Mouse (Mus musculus): ENCODE results near the gene Tbc1d22b. TPM values are rescaled to one million over a fixed set of nuclear protein-coding genes. Genes with fewer than 3 reads are reported as not detected.

The Tbc1d22b gene
- total RNA-seq, 2 experiments from 2014 or later, result 43.2 to 45.2 TPM

GRCm38 (mm10) chr17:29632312-29632711 lies 82.7 kb downstream of the Tbc1d22b start:
- intact Hi-C loops (cut with DNase I), result no loop called here
- DNase-seq (ENCODE audit: low spot score in 2 of 2), result no peak

DNA sequence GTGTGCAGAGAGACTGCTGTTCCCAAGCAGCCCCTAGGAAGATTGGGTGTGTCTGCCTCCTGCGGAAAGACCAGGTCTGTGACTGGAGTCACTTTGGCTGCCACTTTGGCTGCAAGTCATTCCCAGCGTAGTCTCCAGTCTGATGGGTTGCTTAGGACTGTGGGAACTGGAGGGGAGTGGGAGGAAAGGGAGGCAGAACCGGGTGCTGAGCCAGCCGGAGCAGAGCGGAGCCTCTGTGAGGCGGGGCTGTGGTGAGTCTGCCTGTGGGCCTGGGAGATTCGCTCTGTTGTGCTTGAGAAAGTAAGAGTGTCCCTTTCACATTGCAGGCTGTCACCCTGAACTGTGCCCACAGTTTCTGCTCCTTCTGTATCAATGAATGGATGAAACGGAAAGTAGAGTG lies 85.9 kb downstream of the Tbc1d22b start:
- DNase-seq (ENCODE audit: low spot score in 2 of 2), result peak in 1 of 2 experiments; percentile 27
- intact Hi-C loops (cut with DNase I), result no loop called here

DNA sequence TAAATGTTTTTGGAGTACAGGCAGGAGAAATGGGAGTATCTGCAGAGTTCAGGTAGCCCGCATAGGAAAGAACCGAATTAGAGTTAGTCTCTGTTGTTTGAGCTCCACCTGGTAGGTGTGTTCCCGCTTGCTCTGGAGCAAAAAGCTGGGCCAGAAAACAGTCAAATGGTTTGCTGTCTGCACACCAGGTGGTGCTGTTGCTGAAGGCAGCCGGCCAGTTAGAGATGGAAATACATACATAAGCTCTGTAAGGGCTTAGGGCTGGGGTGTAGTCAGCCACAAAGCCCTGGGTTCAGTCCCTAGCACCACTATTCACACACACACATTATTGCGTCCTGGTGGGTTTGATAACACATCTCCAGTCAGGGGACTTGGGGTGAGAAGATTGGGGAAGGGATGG lies 86.5 kb downstream of the Tbc1d22b start:
- intact Hi-C loops (cut with DNase I), result no loop called here
- DNase-seq (ENCODE audit: low spot score in 2 of 2), result peak; percentile 32 to 35

DNA sequence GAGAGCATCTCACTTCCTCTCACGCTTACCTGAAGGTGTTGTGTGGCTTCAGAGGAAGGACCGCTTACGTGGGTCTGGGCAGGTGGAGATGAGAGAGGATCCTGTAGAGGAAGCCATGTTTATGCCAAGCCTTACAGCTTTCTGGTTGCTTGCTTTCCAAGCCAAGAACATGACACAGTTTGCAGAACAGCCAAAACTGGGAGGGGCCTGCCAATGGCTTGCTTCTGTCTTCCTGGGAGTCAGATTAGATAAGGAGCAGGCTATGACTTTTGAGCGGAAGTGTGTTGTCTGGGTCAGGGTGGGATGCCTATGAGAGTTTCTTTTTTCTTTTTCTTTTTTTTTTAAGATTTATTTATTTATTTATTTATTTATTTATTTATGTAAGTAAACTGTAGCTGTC lies 87.8 kb downstream of the Tbc1d22b start:
- intact Hi-C loops (cut with DNase I), result no loop called here
- no peak for DNase-seq (ENCODE audit: low spot score in 2 of 2)

GRCm38 (mm10) chr17:29637895-29638294 lies 88.3 kb downstream of the Tbc1d22b start:
- intact Hi-C loops (cut with DNase I), result no loop called here
- no peak for DNase-seq (ENCODE audit: low spot score in 2 of 2)

- intact Hi-C loops (cut with DNase I), result no loop called here
- no peak for DNase-seq (ENCODE audit: low spot score in 2 of 2)
Observed at GRCm38 (mm10) chr17:29640971-29641370, 91.4 kb downstream of the Tbc1d22b start.

GRCm38 (mm10) chr17:29642219-29642618 lies 92.6 kb downstream of the Tbc1d22b start:
- intact Hi-C loops (cut with DNase I), result no loop called here
- no peak for DNase-seq (ENCODE audit: low spot score in 2 of 2)

Small RNA genes within 50 kb of the gene (microRNA-seq; reads per million reads assigned to microRNA genes)
- gene Mir7667, result not detected

Other genes with a start within 250 kb of the Tbc1d22b start
- 1 to 10 TPM; 1.1 to 1.3 TPM for gene Pi16, start 232.1 kb upstream of the Tbc1d22b start, total RNA-seq (2021)
- gene Mtch1, start 201.9 kb upstream of the Tbc1d22b start, total RNA-seq (2021), result 100 to 1,000 TPM; 492 to 581 TPM
- 1 to 10 TPM; 5.6 to 7.0 TPM for gene Fgd2, start 188.9 kb upstream of the Tbc1d22b start, total RNA-seq (2021)
- 1 to 10 TPM; 6.0 to 7.1 TPM for gene Pim1, start 59.0 kb upstream of the Tbc1d22b start, total RNA-seq (2021)
- gene Gm17657, start 147 bp upstream of the Tbc1d22b start, total RNA-seq (2021), result not detected
- gene Tmem217, start 2.6 kb downstream of the Tbc1d22b start, total RNA-seq (2021), result not detected
- 10 to 100 TPM; 59.2 to 72.7 TPM for gene Rnf8, start 65.0 kb downstream of the Tbc1d22b start, total RNA-seq (2021)
- gene Gm28043, start 65.1 kb downstream of the Tbc1d22b start, total RNA-seq (2021), result 1 to 10 TPM; 3.2 to 5.4 TPM
- gene Cmtr1, start 110.8 kb downstream of the Tbc1d22b start, total RNA-seq (2021), result 100 to 1,000 TPM; 112 to 125 TPM
- gene Ccdc167, start 167.3 kb downstream of the Tbc1d22b start, total RNA-seq (2021), result 10 to 100 TPM; 15.3 to 22.4 TPM